Mouse (Mus musculus) myocyte (in vitro differentiated cells): Measurements from ENCODE around the gene 1700001J03Rik. TPM values are rescaled to one million over a fixed set of nuclear protein-coding genes. Genes with fewer than 3 reads are reported as not detected.
"Not testable (repeated sequence)": the region's sequence is repeated elsewhere in the genome, so short reads cannot be mapped to it uniquely, and the experiment has no call there.

Experiments
- H3K27me3 ChIP-seq: one replicate; pipeline ENCODE4 v1.6.1; 2011; ENCODE audit not compliant: control insufficient read depth, insufficient read depth, insufficient read length
- H3K36me3 ChIP-seq: one replicate; pipeline ENCODE4 v1.6.1; 2011; ENCODE audit not compliant: control insufficient read depth, insufficient read depth
- H3K4me2 ChIP-seq: one replicate; pipeline ENCODE4 v1.6.1; 2011; ENCODE audit warnings: low read depth, control low read depth
- H3K4me3 ChIP-seq: one replicate; pipeline ENCODE4 v1.5.1; 2011; ENCODE audit warnings: mild to moderate bottlenecking, control low read depth, moderate library complexity
- H3K79me2 ChIP-seq: one replicate; pipeline ENCODE4 v1.6.1; 2011; ENCODE audit not compliant: control insufficient read depth, insufficient read depth
- H3ac ChIP-seq: one replicate; pipeline ENCODE4 v1.6.1; 2011; ENCODE audit not compliant: control insufficient read depth, insufficient read length
- CEBPB ChIP-seq: IDR thresholded peaks from 2 replicates; pipeline ENCODE4 v1.6.1; 2011; ENCODE audit warnings: mild to moderate bottlenecking, moderate library complexity; ENCODE audit not compliant: poor library complexity, insufficient read depth, severe bottlenecking
- E2F4 ChIP-seq: IDR thresholded peaks from one replicate; pipeline ENCODE4 v1.6.1; 2011; ENCODE audit warnings: mild to moderate bottlenecking, control low read depth, moderate library complexity; ENCODE audit not compliant: insufficient read depth
- MAX ChIP-seq: IDR thresholded peaks from one replicate; pipeline ENCODE4 v1.6.1; 2011; ENCODE audit warnings: low read depth, mild to moderate bottlenecking, control low read depth
- MYOD1 ChIP-seq, 3 experiments: IDR thresholded peaks; one replicate each; pipeline ENCODE4 v1.6.1; 2011; ENCODE audit warnings: control low read depth in 2 of 3, low read depth in 2 of 3, mild to moderate bottlenecking in 2 of 3, moderate library complexity in 1 of 3; ENCODE audit not compliant: insufficient read length in 2 of 3, control insufficient read depth in 1 of 3
- MYOG ChIP-seq, 3 experiments: IDR thresholded peaks; one replicate each; pipeline ENCODE4 v1.6.1; 2011; ENCODE audit warnings: control low read depth in 2 of 3, low read depth in 2 of 3, mild to moderate bottlenecking in 2 of 3; ENCODE audit not compliant: insufficient read length in 2 of 3, control insufficient read depth in 1 of 3, insufficient read depth in 1 of 3
- POLR2A ChIP-seq: IDR thresholded peaks from one replicate; pipeline ENCODE4 v1.6.1; 2011; ENCODE audit warnings: low read depth, mild to moderate bottlenecking, control low read depth, moderate library complexity; ENCODE audit not compliant: insufficient read length
- POLR2AphosphoS2 ChIP-seq: IDR thresholded peaks from one replicate; pipeline ENCODE4 v1.6.1; 2011; ENCODE audit warnings: low read depth, control low read depth; ENCODE audit not compliant: insufficient read length
- REST ChIP-seq: IDR thresholded peaks from one replicate; pipeline ENCODE4 v1.6.1; 2011; ENCODE audit warnings: mild to moderate bottlenecking, control low read depth, moderate library complexity; ENCODE audit not compliant: insufficient read depth, insufficient read length
- SRF ChIP-seq: IDR thresholded peaks from one replicate; pipeline ENCODE4 v1.6.1; 2011; ENCODE audit warnings: low read depth; ENCODE audit not compliant: control insufficient read depth, insufficient read length
- TCF12 ChIP-seq: IDR thresholded peaks from one replicate; pipeline ENCODE4 v1.6.1; 2011; ENCODE audit warnings: mild to moderate bottlenecking, control low read depth; ENCODE audit not compliant: poor library complexity, insufficient read depth, severe bottlenecking
- TCF3 ChIP-seq: IDR thresholded peaks from one replicate; pipeline ENCODE4 v1.6.1; 2011; ENCODE audit warnings: low read depth, control low read depth; ENCODE audit not compliant: insufficient read length
- USF1 ChIP-seq: IDR thresholded peaks from one replicate; pipeline ENCODE4 v1.6.1; 2011; ENCODE audit warnings: low read depth, mild to moderate bottlenecking, control low read depth, moderate library complexity
- polyA plus RNA-seq: library from polyadenylated mRNA; unstranded; fragments of >200 nt; fragmentation: generic; extraction: Trizol; gene quantifications from one replicate; pipeline ENCODE4 v1.2.1, GENCODE M21; 2012; ENCODE audit warnings: missing spikeins

Gene 1700001J03Rik
- not detected for polyA plus RNA-seq

DNA sequence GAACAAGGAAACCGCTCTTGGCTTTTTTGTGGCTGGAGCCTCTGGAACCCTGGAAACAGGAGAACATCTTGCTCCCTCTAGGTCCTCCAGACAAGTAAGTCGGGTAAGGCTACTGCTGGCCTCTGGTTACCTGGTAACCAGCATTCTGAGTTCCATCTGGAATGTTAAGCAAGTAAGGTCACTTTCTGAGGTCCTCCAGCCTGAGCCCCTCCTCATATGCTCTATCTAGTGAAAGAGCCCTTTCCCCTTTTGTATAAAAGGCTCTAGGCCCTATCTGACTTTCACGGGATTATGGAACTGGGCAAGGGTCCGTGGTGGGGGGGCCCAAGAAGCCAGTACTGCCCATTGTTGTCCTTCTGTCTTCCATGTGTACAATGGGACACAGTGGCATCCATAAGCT, at the start of gene 1700001J03Rik:
TSS of gene 1700001J03Rik (minus strand) at position 101 of the 400 bp plus-strand sequence.
- H3K27me3 ChIP-seq, H3K4me2 ChIP-seq, H3K36me3 ChIP-seq, H3K4me3 ChIP-seq, H3K79me2 ChIP-seq, H3ac ChIP-seq: not testable (repeated sequence)

DNA sequence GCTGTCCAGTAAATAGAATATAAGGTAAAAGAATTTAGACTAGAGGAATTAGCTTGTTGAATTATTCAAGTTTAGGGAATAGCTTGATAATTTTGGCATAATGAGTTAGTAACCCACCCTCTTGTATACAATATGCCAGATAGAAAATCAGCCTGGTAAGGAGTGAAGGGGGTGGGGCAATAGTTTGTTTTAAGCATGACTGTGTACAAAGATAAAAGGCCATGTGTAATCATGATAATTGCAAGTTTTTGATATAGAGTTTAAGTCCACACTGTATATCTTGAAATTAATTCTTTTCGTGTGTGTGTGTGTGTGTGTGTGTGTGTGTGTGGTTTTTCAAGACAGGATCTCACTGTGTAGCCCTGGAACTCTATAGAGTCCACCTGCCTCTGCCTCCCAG, 49.2 kb upstream of the 1700001J03Rik start:
- Histone ChIP-seq H3K79me2 (peaks cover 78% of the 10 kb centered on the region), H3K4me2 (no peak overlapping the region), H3K4me3 (no peak overlapping the region), H3K36me3 (no peaks in the 10 kb centered on the region), H3ac (no peak overlapping the region), H3K27me3 (no peaks in the 10 kb centered on the region)
- TF ChIP-seq POLR2AphosphoS2 (no peak), MYOG (IDR thresholded peaks at IDR 0.05; ENCODE audit: control insufficient read depth in 1 of 3, insufficient read depth in 1 of 3, insufficient read length in 2 of 3, low read depth in 2 of 3) (no peak), MYOD1 (IDR thresholded peaks at IDR 0.05; ENCODE audit: control insufficient read depth in 1 of 3, insufficient read length in 2 of 3, low read depth in 2 of 3) (no peak), CEBPB (no peak), E2F4 (no peak), POLR2A (no peak), SRF (no peak), USF1 (no peak), REST (no peak), MAX (no peak), TCF3 (no peak), TCF12 (no peak)

- Histone ChIP-seq H3K36me3 (no peaks in the 10 kb centered on the region), H3K4me2 (peak overlapping the region; percentile 78), H3ac (no peak overlapping the region), H3K79me2 (peaks cover 62% of the 10 kb centered on the region), H3K27me3 (no peaks in the 10 kb centered on the region), H3K4me3 (peak overlapping the region; percentile 71)
- no peak for TF ChIP-seq REST
These were observed 47.7 kb upstream of the 1700001J03Rik start for GRCm38 (mm10) chr5:146232816-146233215.

DNA sequence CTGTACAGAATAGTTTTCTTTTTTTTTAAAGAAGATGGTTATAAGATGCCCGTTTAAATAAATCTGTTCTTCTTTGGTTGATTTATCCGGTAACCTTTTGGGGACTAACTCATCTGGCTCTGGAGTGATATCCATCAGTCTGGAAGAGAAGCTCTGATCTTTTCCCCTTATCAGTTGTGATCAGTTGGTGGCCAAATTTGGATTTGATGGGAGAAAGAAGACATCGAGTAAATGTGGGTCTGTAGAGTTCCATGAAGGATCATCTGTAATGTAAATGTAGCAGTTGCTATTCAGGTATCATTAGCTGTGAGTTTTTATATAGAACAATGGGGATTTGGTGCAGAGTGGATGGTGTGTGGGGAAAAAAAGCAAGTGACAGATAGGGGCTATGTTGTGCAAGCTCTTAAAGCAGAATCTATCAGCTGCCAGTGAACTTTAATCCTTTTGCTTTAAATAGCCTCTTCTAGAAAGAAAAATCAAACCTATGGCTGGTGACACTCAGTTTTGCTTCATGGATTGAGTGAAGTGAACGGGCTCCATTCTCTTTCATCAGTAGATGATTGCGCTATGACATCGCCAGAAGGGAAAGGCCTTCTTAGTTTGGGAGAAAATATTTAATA, 47.1 kb upstream of the 1700001J03Rik start:
- H3K27me3 ChIP-seq = no peaks in the 10 kb centered on the region
- H3K36me3 ChIP-seq = no peaks in the 10 kb centered on the region
- H3K4me2 ChIP-seq = peak overlapping the region; percentile 78
- peak overlapping the region; percentile 71 for H3K4me3 ChIP-seq
- TF ChIP-seq MYOD1 (IDR thresholded peaks at IDR 0.05; ENCODE audit: control insufficient read depth in 1 of 3, insufficient read length in 2 of 3, low read depth in 2 of 3) (no peak), USF1 (no peak), POLR2AphosphoS2 (no peak), MAX (no peak), REST (no peak), TCF12 (no peak), E2F4 (no peak), MYOG (IDR thresholded peaks at IDR 0.05; ENCODE audit: control insufficient read depth in 1 of 3, insufficient read depth in 1 of 3, insufficient read length in 2 of 3, low read depth in 2 of 3) (no peak), TCF3 (no peak), SRF (no peak)
- peaks cover 57% of the 10 kb centered on the region for H3K79me2 ChIP-seq
- peak overlapping the region; percentile 93 for H3ac ChIP-seq

GRCm38 (mm10) chr5:146231655-146231996, 46.5 kb upstream of the 1700001J03Rik start:
- H3K4me3 ChIP-seq = peak overlapping the region; percentile 71
- H3ac ChIP-seq = peak overlapping the region; percentile 93
- peak overlapping the region; percentile 78 for H3K4me2 ChIP-seq
- TF ChIP-seq MYOD1 (IDR thresholded peaks at IDR 0.05; ENCODE audit: control insufficient read depth in 1 of 3, insufficient read length in 2 of 3, low read depth in 2 of 3) = peak in 1 of 3 experiments; percentile 23
- TF ChIP-seq REST = no peak
- no peaks in the 10 kb centered on the region for H3K27me3 ChIP-seq
- peaks cover 52% of the 10 kb centered on the region for H3K79me2 ChIP-seq
- no peaks in the 10 kb centered on the region for H3K36me3 ChIP-seq

DNA sequence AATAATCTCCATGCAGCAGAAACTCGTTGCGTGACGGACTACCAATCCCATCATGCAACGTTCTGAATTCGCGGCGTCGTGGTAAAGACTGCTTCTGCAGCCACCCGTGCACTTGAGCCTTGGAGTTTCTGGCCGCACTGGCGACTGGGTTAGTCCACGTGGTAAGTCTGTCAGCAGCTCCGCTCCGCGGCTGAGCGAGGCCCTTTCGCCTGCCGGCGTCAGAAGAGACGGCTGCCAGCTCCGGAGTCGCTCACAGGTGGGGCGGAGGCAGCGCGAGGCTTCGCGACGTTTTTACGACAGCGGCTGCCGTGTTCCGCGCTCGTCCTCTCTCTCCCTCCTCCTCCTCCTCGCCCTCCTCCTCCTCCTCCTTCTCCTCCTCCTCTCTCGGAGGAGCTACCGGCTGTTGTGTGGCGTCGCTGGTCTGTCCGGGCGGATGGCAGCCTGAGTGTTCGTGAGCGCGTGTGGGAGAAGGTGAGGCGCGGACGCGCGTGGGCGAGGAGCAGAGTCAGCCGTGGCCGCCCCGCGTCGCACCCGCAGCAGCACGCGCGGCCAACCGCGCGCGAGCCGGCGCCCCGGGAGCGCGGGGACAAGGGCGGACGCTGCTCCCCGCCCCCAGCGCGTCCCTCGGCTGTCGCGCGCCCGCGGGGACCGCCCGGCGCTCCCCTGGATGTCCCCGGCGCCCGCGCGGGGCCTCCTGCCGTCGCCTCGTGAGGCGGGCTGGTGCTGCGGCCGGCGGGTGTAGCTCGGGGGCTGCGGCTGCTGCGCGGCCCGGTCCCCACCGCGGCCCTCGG, 46.0 kb upstream of the 1700001J03Rik start, which contains the start of gene Cdk8:
TSS of gene Cdk8 (plus strand) at position 367 of the 791 bp plus-strand sequence.
- peak within 1 kb of the TSS; percentile 71 for H3K4me3 ChIP-seq
- H3K4me2 ChIP-seq = peak within 1 kb of the TSS; percentile 78
- H3ac ChIP-seq = peak within 1 kb of the TSS; percentile 93
- no peaks in the 10 kb centered on the region for H3K36me3 ChIP-seq
- no peaks in the 10 kb centered on the region for H3K27me3 ChIP-seq
- TF ChIP-seq MYOD1 (IDR thresholded peaks at IDR 0.05; ENCODE audit: control insufficient read depth in 1 of 3, insufficient read length in 2 of 3, low read depth in 2 of 3) (peak in 2 of 3 experiments; percentile 2 to 69), CEBPB (no peak), E2F4 (no peak), USF1 (no peak), TCF3 (no peak), MAX (no peak), POLR2AphosphoS2 (peak; percentile 78), TCF12 (no peak), SRF (no peak), REST (peak; percentile 22), POLR2A (peak; percentile 76), MYOG (IDR thresholded peaks at IDR 0.05; ENCODE audit: control insufficient read depth in 1 of 3, insufficient read depth in 1 of 3, insufficient read length in 2 of 3, low read depth in 2 of 3) (peak in 1 of 3 experiments; percentile 46)
- H3K79me2 ChIP-seq = peaks cover 46% of the 10 kb centered on the region
